Mouse (Mus musculus) layer of hippocampus, adult 2 months (tissue): ENCODE measurements around the gene Gm45837. TPM values are rescaled to one million over a fixed set of nuclear protein-coding genes. Genes with fewer than 3 reads are reported as not detected.

Experiments used
- DNase-seq, 2 experiments: peaks; one replicate each; pipeline ENCODE4 v3.0.0; 2022; ENCODE audit warnings: low spot score in 2 of 2
- H3K27ac ChIP-seq: fragments of 200-600 bp; 2 replicates; pipeline ENCODE4 v1.8.1; 2022
- H3K4me3 ChIP-seq: fragments of 200-600 bp; 2 replicates; pipeline ENCODE4 v1.8.1; 2022; ENCODE audit warnings: mild to moderate bottlenecking
- CTCF ChIP-seq: fragments of 200-600 bp; conservative IDR thresholded peaks from 2 replicates; pipeline ENCODE4 v1.8.1; 2022; ENCODE audit warnings: antibody characterized with exemption, mild to moderate bottlenecking, moderate library complexity
- total RNA-seq, 2 experiments: library from RNA; stranded (reverse); gene quantifications; 2 replicates each; pipeline ENCODE4 v1.2.3; 2021

The Gm45837 gene
- total RNA-seq, 2 experiments from 2014 or later = 2.4 TPM; not detected in 1

DNA sequence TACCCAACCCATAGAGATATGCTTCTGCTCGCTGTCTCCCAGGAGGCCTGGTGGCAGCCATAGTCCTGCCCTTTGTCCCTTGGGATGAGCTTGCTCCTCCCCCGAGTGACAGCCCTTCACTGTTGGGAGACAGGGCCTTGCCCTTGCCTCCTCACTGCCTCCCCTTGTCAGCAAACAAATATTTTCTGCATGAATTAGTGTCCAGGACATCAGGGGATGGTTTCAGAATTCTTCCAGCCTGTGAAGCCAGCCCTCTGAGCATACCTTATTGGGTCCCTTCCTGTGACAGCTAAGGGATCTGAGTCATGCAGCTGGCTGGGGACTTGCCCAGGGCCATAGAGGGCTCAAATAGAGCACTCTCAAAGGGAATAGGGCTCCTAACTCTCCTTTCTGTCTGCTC is 98.5 kb downstream of the Gm45837 start:
- no peak for DNase-seq
- Histone ChIP-seq H3K4me3 (no peak overlapping the region), H3K27ac (peak overlapping the region; percentile 36; the same call in 1 of the 2 replicates)
- no peak for TF ChIP-seq CTCF

DNA sequence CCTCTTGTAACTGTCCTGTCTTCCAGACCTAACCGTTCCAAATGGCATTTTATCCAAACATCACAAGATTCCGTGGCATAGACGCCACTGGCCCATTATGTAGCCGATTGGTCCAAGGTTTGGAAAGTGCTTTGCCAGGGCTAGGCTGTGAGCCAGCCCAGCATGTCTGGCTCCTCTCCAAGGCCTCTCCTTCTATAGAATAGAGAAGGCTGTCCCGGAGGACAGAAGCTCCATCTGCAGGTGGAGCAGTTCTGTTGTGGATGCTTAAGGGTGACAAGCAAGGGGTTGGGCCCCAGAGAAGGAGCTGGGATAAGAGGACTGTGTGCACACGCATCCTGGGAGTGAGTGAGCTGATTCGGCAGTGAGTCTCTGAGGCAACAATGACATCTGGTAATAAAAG is 103.0 kb downstream of the Gm45837 start:
- TF ChIP-seq CTCF = 0 out of 2 replicates have a peak, but pooled peaks have one; percentile 14
- DNase-seq = no peak
- peak overlapping the region; percentile 81 for H3K27ac ChIP-seq

DNA sequence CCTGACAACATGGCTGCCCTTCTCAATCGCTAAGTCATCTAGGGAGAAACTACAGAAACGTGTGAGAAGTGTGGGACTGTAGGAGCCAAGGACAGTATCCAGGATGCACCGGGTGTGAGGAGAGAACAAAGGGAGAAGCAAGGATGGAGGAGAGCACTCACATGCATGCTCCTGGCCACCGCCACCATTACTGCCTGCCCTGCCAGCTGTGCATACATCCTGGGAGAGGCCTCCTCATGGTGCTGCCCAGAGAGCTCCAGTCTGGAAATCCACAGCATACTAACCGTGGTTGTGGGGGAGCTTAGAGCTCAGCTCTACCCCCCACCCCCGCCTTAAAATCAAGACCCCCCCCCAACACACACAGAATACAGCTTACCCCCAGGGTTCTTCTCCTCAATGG is 104.1 kb downstream of the Gm45837 start:
- H3K27ac ChIP-seq = peak overlapping the region; percentile 81
- DNase-seq = no peak
- no peak for TF ChIP-seq CTCF
- no peak overlapping the region for H3K4me3 ChIP-seq

More for the DNA sequence above, 103.0 kb downstream of the Gm45837 start:
- no peak overlapping the region for H3K4me3 ChIP-seq

DNA sequence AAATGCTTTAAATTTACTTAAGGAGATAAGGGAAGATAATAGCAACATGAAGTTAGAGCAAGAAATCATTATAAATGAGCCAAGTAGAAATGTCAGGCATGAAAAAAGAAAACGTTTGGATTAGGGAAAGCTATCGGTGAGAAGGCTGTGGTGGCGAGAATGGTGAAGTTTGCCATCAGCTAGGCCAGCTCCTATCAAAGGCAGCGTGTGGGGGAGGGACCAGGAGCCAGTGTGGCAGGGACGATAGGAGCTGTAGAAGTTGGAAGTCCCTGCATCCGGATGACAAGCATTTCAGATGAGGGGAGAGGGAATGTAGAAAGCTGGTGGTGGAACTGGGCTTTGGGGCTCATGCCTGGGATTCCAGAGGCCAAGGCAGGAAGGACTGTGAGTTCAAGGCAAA is 104.6 kb downstream of the Gm45837 start:
- no peak overlapping the region for H3K4me3 ChIP-seq
- H3K27ac ChIP-seq = peak overlapping the region; percentile 81
- no peak for TF ChIP-seq CTCF
- DNase-seq = no peak

DNA sequence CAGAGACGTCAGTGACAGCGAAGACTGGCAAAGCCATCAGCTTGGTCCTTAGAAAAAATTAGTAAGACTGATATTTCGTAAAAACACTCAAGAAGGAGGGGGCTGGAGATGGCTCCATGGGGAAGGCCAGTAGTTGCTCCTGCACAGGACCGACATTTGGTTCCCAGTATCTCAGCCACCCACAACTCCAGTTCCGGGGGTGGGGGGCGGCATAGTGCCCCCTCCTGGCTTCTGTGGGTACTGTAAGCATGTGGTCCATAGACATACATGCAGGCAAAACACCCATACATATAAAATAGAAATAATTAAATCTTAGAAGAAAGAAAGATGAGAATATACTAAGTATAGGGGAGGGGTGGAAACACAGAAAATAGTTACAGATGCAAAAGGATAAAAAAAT is 105.8 kb downstream of the Gm45837 start:
- TF ChIP-seq CTCF = peak; percentile 71
- no peak for DNase-seq
- Histone ChIP-seq H3K4me3 (no peak overlapping the region), H3K27ac (no peak overlapping the region)

DNA sequence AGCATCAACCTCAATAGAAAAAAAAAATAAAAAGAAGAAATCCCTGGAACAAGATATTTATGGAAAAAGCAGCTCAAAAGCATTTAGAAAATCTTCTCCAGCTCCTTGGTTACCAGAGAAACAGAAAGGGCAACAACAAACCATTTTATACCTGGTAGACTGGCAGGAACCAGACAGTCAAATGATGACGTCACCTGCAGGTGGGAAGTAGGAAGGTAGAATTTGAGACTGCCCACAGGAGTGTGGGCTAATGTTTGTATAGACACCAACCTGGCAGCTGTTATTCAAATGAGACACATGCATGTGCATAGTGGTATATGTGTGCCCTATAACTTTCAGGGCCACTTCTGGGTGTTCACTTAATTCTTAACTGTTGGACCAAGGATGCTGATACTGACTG is 111.0 kb downstream of the Gm45837 start:
- Histone ChIP-seq H3K27ac (no peak overlapping the region), H3K4me3 (no peak overlapping the region)
- no peak for DNase-seq
- TF ChIP-seq CTCF = no peak

DNA sequence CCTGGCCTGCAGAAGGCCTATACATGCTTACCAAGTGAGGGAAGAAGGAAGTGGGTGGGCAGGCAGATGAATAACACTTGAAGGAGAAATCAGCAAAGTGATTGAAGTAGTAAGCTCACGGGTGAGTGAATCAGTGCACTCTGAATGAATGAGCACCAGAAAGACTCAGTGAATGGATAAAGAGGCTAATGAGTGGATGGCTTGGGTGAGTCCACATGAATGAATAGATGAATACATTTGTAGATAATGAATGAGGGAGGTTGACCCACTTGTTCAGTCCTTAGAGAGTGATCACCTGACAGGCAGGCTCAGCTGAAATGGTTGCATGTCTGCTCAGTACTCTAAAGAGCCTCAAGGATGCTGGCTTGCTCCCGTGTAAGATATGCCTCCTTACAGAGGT is 112.5 kb downstream of the Gm45837 start:
- no peak overlapping the region for H3K27ac ChIP-seq
- no peak for TF ChIP-seq CTCF
- DNase-seq = no peak
- H3K4me3 ChIP-seq = no peak overlapping the region

DNA sequence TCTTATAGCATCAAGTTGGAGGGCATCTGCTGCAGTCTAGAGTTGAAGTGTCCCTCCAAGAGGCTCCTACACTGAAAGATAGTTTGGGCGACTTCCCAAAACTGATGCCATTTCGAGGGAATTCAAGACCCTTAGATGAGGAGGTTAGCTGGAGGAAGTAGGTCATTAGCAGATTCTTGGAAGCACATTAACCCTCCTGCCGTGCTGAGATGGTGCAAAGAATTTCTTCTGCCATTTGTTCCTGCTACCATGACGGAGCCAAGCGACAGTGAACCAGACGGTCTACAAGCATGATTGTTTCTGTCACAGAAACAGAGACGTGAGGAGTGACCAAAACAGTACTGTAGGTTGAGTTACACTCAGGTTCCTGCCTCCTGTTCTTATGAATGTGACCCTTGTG is 115.8 kb downstream of the Gm45837 start:
- no peak overlapping the region for H3K27ac ChIP-seq
- H3K4me3 ChIP-seq = no peak overlapping the region
- TF ChIP-seq CTCF = no peak
- DNase-seq = no peak

DNA sequence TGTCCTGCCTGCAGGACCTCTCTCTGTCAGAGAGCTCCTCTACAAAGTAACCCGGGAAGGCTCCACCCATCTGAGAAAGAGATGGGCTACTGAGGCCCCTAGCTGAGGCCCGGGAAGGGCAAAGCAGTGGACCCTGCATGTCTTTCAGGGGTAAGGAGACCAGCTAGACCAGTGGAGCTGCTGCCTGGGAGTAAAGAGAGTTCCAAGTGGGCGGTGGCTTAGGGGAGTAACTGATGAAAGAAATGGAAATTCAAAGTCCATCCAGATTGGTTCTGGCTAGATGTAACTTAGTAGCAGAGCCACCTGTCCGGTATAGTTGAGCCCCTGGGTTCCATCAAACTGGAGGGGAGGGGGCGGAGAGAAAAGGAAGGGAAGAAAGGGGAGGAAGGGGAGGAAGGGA is 123.7 kb downstream of the Gm45837 start:
- TF ChIP-seq CTCF = no peak
- DNase-seq = no peak
- Histone ChIP-seq H3K27ac (no peak overlapping the region), H3K4me3 (no peak overlapping the region)

DNA sequence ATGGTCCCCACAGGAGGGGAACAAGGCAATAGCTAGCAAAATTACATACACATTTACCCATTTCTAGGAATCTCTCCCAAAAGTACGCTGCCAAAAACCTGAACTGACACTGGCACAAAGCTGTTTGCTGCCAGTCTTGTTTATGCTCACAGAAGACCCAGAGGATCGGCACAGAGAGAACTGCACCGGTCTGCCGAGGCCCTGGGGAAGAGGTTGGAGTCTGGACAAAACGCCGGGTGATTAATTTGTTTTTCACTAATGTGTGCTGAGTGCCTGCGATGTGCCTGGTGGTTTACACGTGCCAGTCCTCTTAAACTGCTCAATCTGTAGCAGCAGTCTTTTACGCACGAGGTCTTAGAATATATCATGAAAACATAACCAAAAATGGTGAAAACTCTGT is 124.4 kb downstream of the Gm45837 start:
- Histone ChIP-seq H3K4me3 (no peak overlapping the region), H3K27ac (peak overlapping the region; percentile 33; the same call in 1 of the 2 replicates)
- no peak for TF ChIP-seq CTCF
- no peak for DNase-seq

DNA sequence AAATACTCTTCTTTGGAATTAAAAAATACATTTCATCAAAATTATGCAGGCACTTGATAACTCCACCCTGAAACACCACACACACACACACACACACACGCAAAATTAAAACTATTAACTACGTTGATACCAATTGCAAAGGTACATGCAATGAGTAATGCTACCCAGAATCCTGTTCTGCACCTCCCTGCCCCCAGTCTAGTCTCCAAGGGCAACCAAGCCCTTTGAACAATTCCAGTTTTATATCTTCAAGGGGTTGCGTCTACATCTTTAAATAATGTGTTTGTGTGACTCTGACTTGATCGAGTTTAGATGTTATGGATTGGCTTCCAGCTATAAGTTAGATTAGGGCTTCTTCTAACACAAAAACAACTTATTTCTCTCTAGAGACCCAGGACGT is 124.8 kb downstream of the Gm45837 start:
- DNase-seq = no peak
- H3K27ac ChIP-seq = 0 out of 2 replicates have a peak overlapping the region, but pooled peaks have one; percentile 33
- no peak overlapping the region for H3K4me3 ChIP-seq
- TF ChIP-seq CTCF = no peak

DNA sequence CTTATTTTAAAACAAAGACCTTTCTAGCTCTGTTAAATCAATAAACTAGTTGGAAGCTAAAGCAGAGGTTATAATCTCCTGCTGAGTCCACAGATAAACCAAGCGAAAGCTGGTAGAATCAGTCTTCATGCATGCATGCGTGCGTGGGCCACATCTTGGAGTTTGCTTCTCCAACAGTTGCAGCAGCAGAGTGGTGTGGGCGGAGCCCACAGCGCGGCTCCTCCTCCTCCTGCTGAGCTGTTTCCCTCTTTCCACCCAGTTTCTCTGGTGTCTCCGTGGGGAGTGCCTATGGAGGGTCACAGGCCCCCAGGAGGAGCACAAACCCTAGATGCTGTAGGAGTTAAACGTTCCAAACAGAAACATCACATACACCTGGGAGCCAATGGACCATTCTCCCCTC is 126.9 kb downstream of the Gm45837 start:
- TF ChIP-seq CTCF = no peak
- DNase-seq = peak in 1 of 2 experiments; percentile 41
- Histone ChIP-seq H3K4me3 (no peak overlapping the region), H3K27ac (peak overlapping the region; percentile 58; the same call in 1 of the 2 replicates)

DNA sequence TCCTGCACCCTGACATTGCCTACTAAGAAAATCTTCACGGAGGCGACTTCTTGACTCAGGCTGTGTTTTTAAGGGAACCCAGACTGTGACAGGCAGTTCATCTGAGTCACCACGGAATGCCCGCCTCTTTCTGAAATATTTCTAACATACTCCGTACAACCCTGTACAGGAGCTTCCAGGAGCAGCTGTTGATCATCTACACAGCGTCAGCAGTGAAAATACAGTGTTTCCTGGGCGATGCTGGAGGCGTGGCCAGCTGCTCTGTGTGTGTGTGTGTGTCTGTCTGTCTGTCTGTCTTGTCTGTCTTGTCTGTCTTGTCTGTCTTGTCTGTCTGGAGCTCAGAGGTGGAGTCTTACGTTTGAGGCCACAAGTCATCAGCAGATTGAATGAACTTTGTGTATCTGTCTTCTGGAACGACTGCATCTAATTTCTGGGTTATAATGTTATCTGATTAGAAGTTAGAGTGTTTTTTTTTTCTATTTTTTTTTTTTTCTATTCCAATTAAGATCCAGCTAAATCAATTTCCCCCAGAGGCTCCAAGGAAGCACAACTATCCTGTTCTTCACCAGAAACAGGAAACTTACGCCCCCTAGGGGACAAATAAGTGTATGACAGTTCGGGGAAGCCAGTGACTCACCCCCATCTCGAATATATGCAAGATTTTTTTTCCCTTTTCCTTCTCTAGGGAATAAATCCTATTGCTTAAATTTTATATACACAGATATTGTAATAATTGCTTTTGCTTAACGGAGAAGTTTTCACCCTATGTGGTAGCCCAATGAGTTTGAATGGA is 127.7 kb downstream of the Gm45837 start:
- Histone ChIP-seq H3K4me3 (no peak overlapping the region), H3K27ac (peak overlapping the region; percentile 58; the same call in 1 of the 2 replicates)
- DNase-seq = peak; percentile 70 to 78
- peak; percentile 90 for TF ChIP-seq CTCF

DNA sequence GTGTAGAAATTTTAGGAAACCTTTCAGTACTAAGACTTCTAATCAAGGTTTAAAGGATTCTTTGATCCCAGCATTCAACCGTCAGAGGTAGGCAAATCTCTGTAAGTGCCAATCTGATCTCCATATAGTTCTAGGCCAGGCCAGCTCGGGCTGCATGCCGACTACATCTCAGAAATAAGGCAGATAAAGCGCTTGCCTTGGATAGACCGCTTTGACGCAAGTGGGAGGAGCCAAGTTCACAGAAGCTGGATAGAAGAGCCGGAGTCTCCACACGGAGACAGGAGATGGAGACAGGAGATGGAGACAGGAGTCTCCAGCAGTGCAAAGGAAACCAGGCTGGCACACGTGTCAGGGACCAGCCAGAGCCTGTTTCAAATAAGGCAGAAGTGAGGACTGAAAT is 129.1 kb downstream of the Gm45837 start:
- H3K27ac ChIP-seq = no peak overlapping the region
- no peak for DNase-seq
- TF ChIP-seq CTCF = no peak
- no peak overlapping the region for H3K4me3 ChIP-seq
